8 mouse cellular contexts compared by ENCODE assay signal in the genomic region with DNA sequence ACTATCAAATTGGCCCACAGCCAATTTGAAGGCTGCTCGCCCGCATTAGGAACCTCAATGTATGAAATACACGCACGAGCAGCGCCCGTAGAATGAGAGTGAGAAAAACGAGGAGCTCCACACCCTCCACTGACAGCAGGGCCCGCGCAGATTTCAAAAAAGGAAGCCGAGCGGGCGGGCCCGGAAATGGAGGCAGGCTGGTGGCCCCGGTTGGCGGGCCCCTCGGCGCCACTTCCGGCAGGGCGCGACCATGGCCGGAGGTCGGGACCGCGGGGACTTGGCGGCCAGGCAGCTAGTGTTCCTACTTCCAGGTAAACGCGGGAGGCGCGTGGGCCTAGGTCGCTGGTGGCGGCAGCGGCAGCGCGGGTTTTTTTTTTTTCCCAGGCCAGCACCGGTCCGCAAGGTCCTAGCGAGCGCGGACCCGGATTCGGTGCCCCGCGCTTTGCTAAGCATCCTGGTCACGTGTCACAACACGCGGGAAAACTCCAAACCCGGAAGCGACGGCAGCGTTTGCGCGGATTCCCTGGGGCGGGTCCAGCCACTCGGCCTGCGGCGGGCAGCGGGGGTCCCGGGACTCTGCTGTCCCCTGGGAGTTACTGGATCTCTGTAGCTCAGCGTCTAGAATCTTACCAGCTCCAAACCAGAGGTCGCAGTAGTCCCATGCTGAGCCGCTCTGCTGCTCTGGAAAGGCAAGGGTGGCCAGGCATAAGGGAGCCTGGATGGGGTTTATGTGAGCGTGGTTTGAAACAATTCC. TPM values are rescaled to one million over a fixed set of nuclear protein-coding genes. Genes with fewer than 3 reads are reported as not detected.
DNase-seq lines count a peak whose midpoint lies in the region; ATAC-seq and TF ChIP-seq lines count a peak whose summit lies in the region.

No protein-coding gene starts in this region.

- peak; percentile 71 for ATAC-seq in heart, embryonic 15.5 days (replicated peaks; ENCODE audit: insufficient number of reproducible peaks, insufficient read depth, low FRiP score, low read depth)
- ATAC-seq in liver, embryonic 14.5 days (ENCODE audit: insufficient read depth) = peak; percentile 94
- peak; percentile 86 for ATAC-seq in neural tube, embryonic 11.5 days (ENCODE audit: insufficient read depth, low FRiP score, low TSS enrichment)
- peak; percentile 93 for ATAC-seq in stomach, postnatal 0 days (ENCODE audit: low FRiP score, low TSS enrichment)

- DNase-seq in CD4-positive, CD25-positive, alpha-beta regulatory T cell, adult 2 months (ENCODE audit: low read depth, low spot score) = peak; percentile 86
- DNase-seq in fibroblast of lung, adult 2 months (ENCODE audit: low read depth) = peak; percentile 44
- peak; percentile 92 to 94 for DNase-seq in kidney, postnatal 25 days
- DNase-seq in liver, embryonic 14.5 days (ENCODE audit: low read depth in 3 of 3, low spot score in 3 of 3) = peak; percentile 78 to 82 (median 80)
- peak; percentile 89 for DNase-seq in neural tube, embryonic 11.5 days (ENCODE audit: low spot score)
- DNase-seq in stomach, postnatal 0 days (ENCODE audit: low spot score) = peak; percentile 90

- H3K4me1 ChIP-seq in brown adipose tissue, adult 24 weeks (ENCODE audit: control insufficient read depth, insufficient read depth, insufficient read length, low read length) = no peaks in the 10 kb centered on the region
- H3K4me1 ChIP-seq in heart, embryonic 15.5 days (replicated peaks) = peaks cover 20% of the 10 kb centered on the region
- peaks cover 18 to 30% of the 10 kb centered on the region in 2 experiments for H3K4me1 ChIP-seq in liver, embryonic 14.5 days (replicated peaks; ENCODE audit: control insufficient read depth in 2 of 2, insufficient read depth in 2 of 2, low read length in 1 of 2)
- H3K4me1 ChIP-seq in neural tube, embryonic 11.5 days (ENCODE audit: control insufficient read depth, insufficient read depth, low read length) = peaks cover 6% of the 10 kb centered on the region; the same call in 1 of the 2 replicates
- peaks cover 4% of the 10 kb centered on the region; the same call in 1 of the 2 replicates for H3K4me1 ChIP-seq in stomach, postnatal 0 days (replicated peaks; ENCODE audit: control insufficient read depth, insufficient read depth)

- peak overlapping the region; percentile 98 for H3K4me3 ChIP-seq in brown adipose tissue, adult 24 weeks (ENCODE audit: insufficient read depth, low read depth, low read length)
- H3K4me3 ChIP-seq in heart, embryonic 15.5 days = peak overlapping the region; percentile 76
- H3K4me3 ChIP-seq in liver, embryonic 14.5 days (ENCODE audit: insufficient read depth in 1 of 2, low read depth in 2 of 2, low read length in 2 of 2) = peak overlapping the region; percentile 93 to 94
- H3K4me3 ChIP-seq in neural tube, embryonic 11.5 days (ENCODE audit: low read depth, low read length) = peak overlapping the region; percentile 61
- peak overlapping the region; percentile 78 for H3K4me3 ChIP-seq in stomach, postnatal 0 days (ENCODE audit: low read depth, low read length)

- peak overlapping the region; percentile 88 for H3K27ac ChIP-seq in brown adipose tissue, adult 24 weeks (replicated peaks; ENCODE audit: low read depth, low read length)
- H3K27ac ChIP-seq in heart, embryonic 15.5 days = peak overlapping the region; percentile 85
- H3K27ac ChIP-seq in liver, embryonic 14.5 days = peak overlapping the region; percentile 87
- H3K27ac ChIP-seq in neural tube, embryonic 11.5 days (ENCODE audit: low read depth, low read length) = peak overlapping the region; percentile 34; the same call in 1 of the 2 replicates
- H3K27ac ChIP-seq in stomach, postnatal 0 days (replicated peaks) = peak overlapping the region; percentile 81

- no peaks in the 10 kb centered on the region for H3K36me3 ChIP-seq in heart, embryonic 15.5 days
- H3K36me3 ChIP-seq in liver, embryonic 14.5 days (replicated peaks; ENCODE audit: control insufficient read depth, insufficient read depth, low read depth) = no peaks in the 10 kb centered on the region
- H3K36me3 ChIP-seq in neural tube, embryonic 11.5 days (ENCODE audit: control insufficient read depth, insufficient read depth, low read length) = no peaks in the 10 kb centered on the region
- no peaks in the 10 kb centered on the region for H3K36me3 ChIP-seq in stomach, postnatal 0 days (ENCODE audit: control insufficient read depth, insufficient read depth, low read length)

- TF ChIP-seq CTCF in liver, embryonic 14.5 days (IDR thresholded peaks at IDR 0.05; ENCODE audit: low read depth) = no peak
- no peak for TF ChIP-seq CTCF in stomach, postnatal 0 days (IDR thresholded peaks at IDR 0.05; ENCODE audit: low read depth)

- no peaks in the 10 kb centered on the region for H3K9me3 ChIP-seq in heart, embryonic 15.5 days (replicated peaks)
- no peaks in the 10 kb centered on the region for H3K9me3 ChIP-seq in liver, embryonic 14.5 days (ENCODE audit: control insufficient read depth, low read length)
- no peaks in the 10 kb centered on the region for H3K9me3 ChIP-seq in neural tube, embryonic 11.5 days (ENCODE audit: control insufficient read depth, low read length)
- no peaks in the 10 kb centered on the region for H3K9me3 ChIP-seq in stomach, postnatal 0 days (ENCODE audit: control insufficient read depth, low read length)

- peak; percentile 59 for TF ChIP-seq EP300 in liver, embryonic 14.5 days (IDR thresholded peaks at IDR 0.05; ENCODE audit: low read depth)
- peak; percentile 47 for TF ChIP-seq EP300 in stomach, postnatal 0 days (optimal IDR thresholded peaks at IDR 0.05)

- no peaks in the 10 kb centered on the region for H3K27me3 ChIP-seq in heart, embryonic 15.5 days
- H3K27me3 ChIP-seq in liver, embryonic 14.5 days (ENCODE audit: control insufficient read depth, insufficient read depth, low read length) = no peaks in the 10 kb centered on the region
- no peaks in the 10 kb centered on the region for H3K27me3 ChIP-seq in neural tube, embryonic 11.5 days (ENCODE audit: control insufficient read depth, insufficient read depth, low read length)
- no peaks in the 10 kb centered on the region for H3K27me3 ChIP-seq in stomach, postnatal 0 days (ENCODE audit: control insufficient read depth, insufficient read depth, low read length)

- H3K4me2 ChIP-seq in heart, embryonic 15.5 days = peak overlapping the region; percentile 74
- peak overlapping the region; percentile 77 for H3K4me2 ChIP-seq in liver, embryonic 14.5 days (ENCODE audit: low read depth)
- peak overlapping the region; percentile 76 for H3K4me2 ChIP-seq in neural tube, embryonic 11.5 days (ENCODE audit: low read depth)
- H3K4me2 ChIP-seq in stomach, postnatal 0 days (replicated peaks; ENCODE audit: low read depth) = peak overlapping the region; percentile 69

- H3K9ac ChIP-seq in heart, embryonic 15.5 days = peak overlapping the region; percentile 75
- H3K9ac ChIP-seq in liver, embryonic 14.5 days (replicated peaks) = peak overlapping the region; percentile 97
- H3K9ac ChIP-seq in neural tube, embryonic 11.5 days (ENCODE audit: low read length) = peak overlapping the region; percentile 80
- H3K9ac ChIP-seq in stomach, postnatal 0 days (ENCODE audit: low read length) = peak overlapping the region; percentile 82

- WGBS in heart, embryonic 15.5 days = under 1% methylated on average over 62 of the region's 62 CpGs
- WGBS in liver, embryonic 14.5 days (ENCODE audit: insufficient replicate concordance) = under 1% methylated on average over 62 of the region's 62 CpGs
- WGBS in neural tube, embryonic 11.5 days = under 1% methylated on average over 58 of the region's 62 CpGs
- under 1% methylated on average over 62 of the region's 62 CpGs for WGBS in stomach, postnatal 0 days

RNA-seq across cellular contexts. Expression of gene Dleu7, which starts 39.2 kb away (rescaled TPM):
- not detected in 2 replicates for polyA plus RNA-seq in brown adipose tissue, adult 24 weeks (2012; ENCODE audit: insufficient read depth, insufficient read length, missing spikeins)
- polyA plus RNA-seq in heart, embryonic 15.5 days (2015; fragmentation: Nextera tagmentation; extraction: Ambion mirVana) = 0.59 and 1.4 TPM in 2 replicates
- polyA plus RNA-seq in liver, embryonic 14.5 days (2012; rRNA removed) = 0.07 and 0.08 TPM in 2 replicates
- 0.18 TPM in 1 of 2 replicates, not detected in the other for polyA plus RNA-seq in liver, embryonic 14.5 days (2014; fragmentation: Nextera tagmentation; extraction: Ambion mirVana)
- polyA plus RNA-seq in neural tube, embryonic 11.5 days (2014; fragmentation: Nextera tagmentation; extraction: Ambion mirVana) = 1.6 and 2.3 TPM in 2 replicates
- 0.18 TPM in 2 replicates for polyA plus RNA-seq in stomach, postnatal 0 days (2015; fragmentation: Nextera tagmentation; extraction: Ambion mirVana)

RNA-seq across cellular contexts. Expression of gene Rnaseh2b, which starts 39.7 kb away (rescaled TPM):
- 7.2 and 17.2 TPM in 2 replicates for polyA plus RNA-seq in brown adipose tissue, adult 24 weeks (2012; ENCODE audit: insufficient read depth, insufficient read length, missing spikeins)
- 49.5 and 62.2 TPM in 2 replicates for polyA plus RNA-seq in heart, embryonic 15.5 days (2015; fragmentation: Nextera tagmentation; extraction: Ambion mirVana)
- polyA plus RNA-seq in liver, embryonic 14.5 days (2012; rRNA removed) = 16.8 and 29.8 TPM in 2 replicates
- 75.6 and 77.6 TPM in 2 replicates for polyA plus RNA-seq in liver, embryonic 14.5 days (2014; fragmentation: Nextera tagmentation; extraction: Ambion mirVana)
- polyA plus RNA-seq in neural tube, embryonic 11.5 days (2014; fragmentation: Nextera tagmentation; extraction: Ambion mirVana) = 54.7 and 59.6 TPM in 2 replicates
- polyA plus RNA-seq in stomach, postnatal 0 days (2015; fragmentation: Nextera tagmentation; extraction: Ambion mirVana) = 36.7 and 38.6 TPM in 2 replicates

Comparison
In these comparisons a context has a peak if more than half of its experiments do, and no peak if none do; other contexts are left out.
1. Peak in every context shown above with its lines: DNase-seq, ATAC-seq, H3K4me3 ChIP-seq and H3K27ac ChIP-seq.
2. H3K27ac ChIP-seq: peak in every context shown above with its lines; median percentile 88 in brown adipose tissue, adult 24 weeks; 87 in liver, embryonic 14.5 days; 85 in heart, embryonic 15.5 days; 81 in stomach, postnatal 0 days; 34 in neural tube, embryonic 11.5 days.